Mouse (Mus musculus) liver, adult (tissue): Measurements from ENCODE around the gene Loxl1.

ENCODE experiments used
- GATA4 ChIP-seq: IDR thresholded peaks from 2 replicates; pipeline ENCODE4 v1.6.1; 2014; ENCODE audit warnings: mild to moderate bottlenecking, low read length; ENCODE audit not compliant: insufficient replicate concordance

The Loxl1 gene

DNA sequence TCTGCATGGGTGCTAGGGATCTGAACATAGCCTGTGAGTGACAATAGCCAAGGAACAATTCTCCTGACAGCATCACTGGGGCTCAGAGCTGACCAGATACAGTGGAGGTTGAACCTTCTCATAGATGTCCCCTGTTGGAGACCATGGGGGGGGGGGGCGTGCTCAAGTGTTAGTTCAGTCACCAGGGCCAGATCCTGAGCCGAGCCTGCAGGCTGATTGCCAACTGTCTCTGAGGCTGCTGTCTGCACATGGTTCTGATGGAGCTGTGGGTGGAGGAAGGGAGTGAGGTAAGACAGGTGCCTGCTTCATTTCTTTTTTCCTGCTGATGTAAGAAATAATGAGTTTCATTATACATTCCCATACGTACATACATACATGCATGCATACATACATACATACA, 5.3 kb upstream of the Loxl1 start:
- TF ChIP-seq GATA4 = no peak

DNA sequence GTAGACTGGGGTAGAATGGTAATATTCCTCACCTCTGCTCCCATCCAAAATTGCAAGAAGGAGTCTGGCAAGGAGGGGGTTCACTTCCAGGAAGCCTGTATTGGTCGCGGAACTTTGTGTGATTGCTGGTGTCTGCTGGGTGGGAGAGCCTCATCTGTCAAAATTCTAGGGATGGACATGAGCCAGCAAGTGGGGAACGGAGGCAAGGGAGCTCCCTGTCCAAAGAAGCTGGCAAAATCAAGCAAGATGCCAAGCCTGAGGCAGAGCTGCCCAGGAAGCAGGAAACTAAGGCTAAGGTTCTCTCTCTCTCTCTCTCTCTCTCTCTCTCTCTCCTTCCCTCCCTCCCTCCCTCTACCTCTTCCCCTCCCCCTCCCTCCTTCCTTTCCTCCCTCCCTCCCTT, 4.4 kb upstream of the Loxl1 start:
- no peak for TF ChIP-seq GATA4

DNA sequence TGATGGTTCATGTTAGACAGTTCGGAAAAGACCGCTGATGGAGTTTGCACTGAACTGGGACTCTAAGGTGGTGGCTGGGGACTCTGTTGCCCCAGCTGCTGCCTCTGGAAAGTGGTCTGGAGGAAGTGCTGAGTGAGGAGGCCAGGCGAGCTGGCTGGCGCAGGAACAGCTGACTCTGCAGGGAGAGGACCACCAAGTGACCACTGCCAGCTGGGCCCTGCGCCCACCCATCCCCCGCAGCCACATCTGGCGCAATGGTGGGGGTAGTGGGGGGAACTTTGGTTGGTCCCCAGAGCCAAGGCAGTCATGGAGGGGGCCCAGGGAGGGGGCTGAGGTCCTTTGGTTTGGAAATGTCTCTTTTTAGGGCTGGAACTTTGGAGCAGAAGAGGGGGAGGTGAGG, 3.8 kb upstream of the Loxl1 start:
- TF ChIP-seq GATA4 = no peak

- no peak for TF ChIP-seq GATA4
Observed at GRCm38 (mm10) chr9:58315850-58316249, 2.9 kb upstream of the Loxl1 start.

- TF ChIP-seq GATA4 = no peak
Observed at GRCm38 (mm10) chr9:58314682-58315360, 1.8 kb upstream of the Loxl1 start.

DNA sequence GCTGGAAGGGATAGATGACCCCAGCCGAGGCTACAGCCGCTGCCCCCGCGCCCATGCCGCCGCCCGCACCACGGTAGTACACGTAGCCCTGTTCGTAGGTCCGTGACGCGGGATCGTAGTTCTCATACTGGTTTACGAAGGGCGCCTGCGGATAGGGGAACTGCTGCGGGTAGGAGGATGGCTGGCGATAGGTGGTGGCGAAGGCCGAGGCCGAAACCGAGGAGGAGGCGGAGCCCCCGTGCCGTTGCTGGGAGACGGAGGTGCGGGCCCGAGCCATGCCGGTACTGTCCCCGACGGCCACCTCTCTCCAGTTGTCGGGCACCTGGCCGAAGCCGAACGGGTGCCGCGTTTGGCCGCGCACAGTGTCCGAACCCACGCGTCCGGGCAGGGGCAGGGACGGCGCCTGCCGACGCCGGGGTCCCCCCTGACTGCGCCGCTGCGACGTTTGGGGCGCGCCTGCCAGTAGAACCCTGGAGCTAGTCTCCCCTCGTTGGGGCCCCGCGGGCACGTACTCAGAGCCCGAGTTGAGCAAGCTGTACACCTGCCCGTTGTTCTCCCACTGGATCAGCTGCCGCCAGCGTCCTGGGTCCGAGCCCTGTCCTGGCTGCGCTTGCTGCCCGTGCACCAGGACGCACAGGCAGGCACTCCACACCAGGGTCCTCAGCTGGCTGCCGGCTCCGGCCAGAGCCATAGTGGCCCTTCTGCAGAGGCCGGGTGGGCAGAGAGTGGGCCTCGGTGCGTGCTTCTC, 616 bp downstream of the Loxl1 start:
- TF ChIP-seq GATA4 = no peak

GRCm38 (mm10) chr9:58311191-58311910, 1.6 kb downstream of the Loxl1 start:
- TF ChIP-seq GATA4 = no peak

DNA sequence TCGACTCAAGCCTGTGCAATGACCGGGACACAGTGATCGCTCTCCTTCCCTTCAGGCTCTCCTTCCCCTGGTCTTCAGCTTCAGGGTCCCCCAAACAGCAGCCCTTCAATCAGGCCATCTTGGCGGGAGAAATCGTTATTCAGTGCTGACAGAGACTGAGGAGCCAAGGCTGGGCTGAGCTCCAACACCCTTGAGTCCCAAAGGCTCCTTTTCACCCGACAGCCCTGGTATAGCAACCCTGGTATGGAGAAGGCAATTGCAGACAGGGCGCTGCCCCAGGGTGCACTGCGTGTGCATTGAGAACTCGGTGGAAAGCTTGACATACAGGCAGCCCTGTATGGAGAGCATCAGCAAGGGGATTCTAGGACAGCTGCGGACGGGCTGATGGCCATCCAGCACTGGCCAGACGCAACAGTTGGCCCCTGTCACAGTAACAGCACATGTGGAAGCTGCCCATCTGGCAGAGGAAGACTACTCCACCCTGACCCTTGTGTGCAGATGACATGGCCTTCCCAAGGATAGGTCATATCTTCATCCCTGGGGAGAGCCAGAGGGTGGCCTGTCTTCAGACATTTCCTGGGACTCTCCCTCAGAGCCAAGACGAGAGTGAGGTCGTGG, 2.8 kb downstream of the Loxl1 start:
- no peak for TF ChIP-seq GATA4

DNA sequence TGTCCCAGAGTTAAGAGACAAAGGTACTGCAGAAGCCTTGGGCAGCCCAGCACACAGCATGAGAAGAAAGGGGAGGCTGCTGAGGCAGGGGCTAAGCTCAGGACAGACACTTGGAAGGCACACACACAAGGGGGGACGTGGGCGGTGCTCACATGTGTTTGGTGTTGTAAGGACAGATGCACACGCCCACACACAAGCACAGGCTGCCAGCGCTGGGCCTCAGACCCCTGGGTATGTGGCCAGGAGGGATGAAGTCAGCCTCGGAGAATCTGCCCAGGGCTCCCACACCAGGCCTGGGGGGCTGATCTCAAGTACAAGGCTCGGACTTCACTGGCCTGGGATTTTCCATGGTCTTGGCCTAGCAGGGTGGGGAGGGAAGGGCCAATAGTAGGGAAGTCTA, 4.6 kb downstream of the Loxl1 start:
- no peak for TF ChIP-seq GATA4

GRCm38 (mm10) chr9:58305686-58306085, 7.3 kb downstream of the Loxl1 start:
- no peak for TF ChIP-seq GATA4

GRCm38 (mm10) chr9:58303599-58304271, 9.3 kb downstream of the Loxl1 start:
- no peak for TF ChIP-seq GATA4

GRCm38 (mm10) chr9:58303115-58303514, 9.9 kb downstream of the Loxl1 start:
- no peak for TF ChIP-seq GATA4

GRCm38 (mm10) chr9:58299356-58299799, 13.6 kb downstream of the Loxl1 start:
- no peak for TF ChIP-seq GATA4

GRCm38 (mm10) chr9:58297961-58298477, 15.0 kb downstream of the Loxl1 start:
- no peak for TF ChIP-seq GATA4

- no peak for TF ChIP-seq GATA4
Observed at GRCm38 (mm10) chr9:58297065-58297464, 15.9 kb downstream of the Loxl1 start.
